8 mouse cellular contexts compared by ENCODE assay signal in genomic region chr19:46148372-46148760, GRCm38 (mm10). TPM values are rescaled to one million over a fixed set of nuclear protein-coding genes. Genes with fewer than 3 reads are reported as not detected.
A peak's percentile ranks its signal among the peaks of the same experiment; 100 is the strongest.
DNase-seq lines count a peak whose midpoint lies in the region; ATAC-seq and TF ChIP-seq lines count a peak whose summit lies in the region.

No protein-coding gene starts in this region.

- no peak for ATAC-seq in megakaryocyte, adult 5-6 weeks (ENCODE audit: poor library complexity, severe bottlenecking)
- ATAC-seq in embryonic facial prominence, embryonic 15.5 days (ENCODE audit: insufficient number of reproducible peaks, low FRiP score, low TSS enrichment, low read depth), result peak; percentile 82
- ATAC-seq in heart, embryonic 13.5 days (ENCODE audit: extremely low read depth, insufficient number of reproducible peaks, low FRiP score, low TSS enrichment), result peak; percentile 60
- ATAC-seq in kidney, postnatal 0 days (replicated peaks; ENCODE audit: low FRiP score, low read depth), result peak; percentile 77
- peak; percentile 64 for ATAC-seq in lung, embryonic 14.5 days (ENCODE audit: insufficient read depth)

- H3K4me3 ChIP-seq in megakaryocyte, embryonic 14.5 days (replicated peaks), result peak overlapping the region; percentile 92
- peak overlapping the region; percentile 53 for H3K4me3 ChIP-seq in embryonic facial prominence, embryonic 15.5 days (replicated peaks)
- peak overlapping the region; percentile 68 for H3K4me3 ChIP-seq in heart, embryonic 13.5 days
- peak overlapping the region; percentile 61 for H3K4me3 ChIP-seq in kidney, postnatal 0 days (replicated peaks; ENCODE audit: low read depth, low read length)
- peak overlapping the region; percentile 58 for H3K4me3 ChIP-seq in lung, embryonic 14.5 days (ENCODE audit: low read depth, low read length)
- H3K4me3 ChIP-seq in thymus, adult 2 months (ENCODE audit: control insufficient read depth, insufficient read depth, low read length), result peak overlapping the region; percentile 16

- no peaks in the 10 kb centered on the region for H3K36me3 ChIP-seq in megakaryocyte, embryonic 14.5 days (replicated peaks; ENCODE audit: low read length)
- no peaks in the 10 kb centered on the region for H3K36me3 ChIP-seq in embryonic facial prominence, embryonic 15.5 days
- no peaks in the 10 kb centered on the region for H3K36me3 ChIP-seq in heart, embryonic 13.5 days
- H3K36me3 ChIP-seq in kidney, postnatal 0 days (ENCODE audit: insufficient read depth, low read length), result no peaks in the 10 kb centered on the region
- no peaks in the 10 kb centered on the region for H3K36me3 ChIP-seq in lung, embryonic 14.5 days (ENCODE audit: insufficient read depth)
- H3K36me3 ChIP-seq in thymus, adult 2 months (ENCODE audit: control insufficient read depth, insufficient read depth, low read length), result no peaks in the 10 kb centered on the region

- no peak for TF ChIP-seq CTCF in kidney, postnatal 0 days (IDR thresholded peaks at IDR 0.05; ENCODE audit: low read depth)
- no peak for TF ChIP-seq CTCF in lung, embryonic 14.5 days (IDR thresholded peaks at IDR 0.05; ENCODE audit: low read depth)
- TF ChIP-seq CTCF in thymus, adult 2 months (IDR thresholded peaks at IDR 0.05; ENCODE audit: borderline replicate concordance, control insufficient read depth, extremely low read depth, insufficient read depth, low read length, poor library complexity), result no peak

- peaks cover 37% of the 10 kb centered on the region for H3K4me1 ChIP-seq in megakaryocyte, embryonic 14.5 days
- peaks cover 25% of the 10 kb centered on the region for H3K4me1 ChIP-seq in embryonic facial prominence, embryonic 15.5 days
- peaks cover 30% of the 10 kb centered on the region for H3K4me1 ChIP-seq in heart, embryonic 13.5 days
- 0 out of 2 replicates have a peak, but pooled peaks cover 3% of the 10 kb centered on the region for H3K4me1 ChIP-seq in kidney, postnatal 0 days (replicated peaks; ENCODE audit: insufficient read depth, low read length)
- H3K4me1 ChIP-seq in lung, embryonic 14.5 days (ENCODE audit: insufficient read depth), result peaks cover 9% of the 10 kb centered on the region; the same call in 1 of the 2 replicates
- peaks cover 16% of the 10 kb centered on the region for H3K4me1 ChIP-seq in thymus, adult 2 months (replicated peaks; ENCODE audit: control insufficient read depth, insufficient read depth, low read length)

- TF ChIP-seq POLR2A in thymus, adult 2 months (IDR thresholded peaks at IDR 0.05; ENCODE audit: control insufficient read depth, extremely low read depth, insufficient read depth, low read length, poor library complexity), result no peak

- H3K27ac ChIP-seq in embryonic facial prominence, embryonic 15.5 days (replicated peaks), result peak overlapping the region; percentile 9; the same call in 1 of the 2 replicates
- H3K27ac ChIP-seq in heart, embryonic 13.5 days (replicated peaks), result no peak overlapping the region
- H3K27ac ChIP-seq in kidney, postnatal 0 days, result no peak overlapping the region
- H3K27ac ChIP-seq in lung, embryonic 14.5 days (ENCODE audit: low read depth), result no peak overlapping the region
- no peak overlapping the region for H3K27ac ChIP-seq in thymus, adult 2 months (ENCODE audit: control insufficient read depth, insufficient read depth, low read length)

- H3K9ac ChIP-seq in embryonic facial prominence, embryonic 15.5 days, result 0 out of 2 replicates have a peak overlapping the region, but pooled peaks have one; percentile 15
- H3K9ac ChIP-seq in heart, embryonic 13.5 days, result peak overlapping the region; percentile 75
- H3K9ac ChIP-seq in kidney, postnatal 0 days (ENCODE audit: low read depth, low read length), result no peak overlapping the region
- H3K9ac ChIP-seq in lung, embryonic 14.5 days, result peak overlapping the region; percentile 21

- WGBS in embryonic facial prominence, embryonic 15.5 days, result under 1% methylated on average over 26 of the region's 27 CpGs
- WGBS in heart, embryonic 13.5 days, result under 1% methylated on average over 27 of the region's 27 CpGs
- 1% methylated on average over 26 of the region's 27 CpGs for WGBS in kidney, postnatal 0 days
- WGBS in lung, embryonic 14.5 days, result 0% methylated on average over 23 of the region's 27 CpGs
- WGBS in thymus, adult 2 months, result 2% methylated on average over 27 of the region's 27 CpGs

- H3K27me3 ChIP-seq in megakaryocyte, embryonic 14.5 days (replicated peaks), result peaks cover 76% of the 10 kb centered on the region
- H3K27me3 ChIP-seq in embryonic facial prominence, embryonic 15.5 days, result peaks cover 70% of the 10 kb centered on the region
- H3K27me3 ChIP-seq in heart, embryonic 13.5 days (replicated peaks), result peaks cover 75% of the 10 kb centered on the region
- peaks cover 43% of the 10 kb centered on the region for H3K27me3 ChIP-seq in kidney, postnatal 0 days (ENCODE audit: insufficient read depth, low read length)
- peaks cover 68% of the 10 kb centered on the region for H3K27me3 ChIP-seq in lung, embryonic 14.5 days (ENCODE audit: insufficient read depth, low read length)
- H3K27me3 ChIP-seq in thymus, adult 2 months (ENCODE audit: control insufficient read depth, insufficient read depth, low read length), result peaks cover 11% of the 10 kb centered on the region; the same call in 1 of the 2 replicates

- peak overlapping the region; percentile 96 for H3K4me2 ChIP-seq in embryonic facial prominence, embryonic 15.5 days (replicated peaks)
- H3K4me2 ChIP-seq in heart, embryonic 13.5 days, result peak overlapping the region; percentile 90
- peak overlapping the region; percentile 99 for H3K4me2 ChIP-seq in kidney, postnatal 0 days (ENCODE audit: low read length)
- H3K4me2 ChIP-seq in lung, embryonic 14.5 days, result peak overlapping the region; percentile 99

- no peaks in the 10 kb centered on the region for H3K9me3 ChIP-seq in megakaryocyte, embryonic 14.5 days
- H3K9me3 ChIP-seq in embryonic facial prominence, embryonic 15.5 days (replicated peaks), result no peaks in the 10 kb centered on the region
- H3K9me3 ChIP-seq in heart, embryonic 13.5 days, result no peaks in the 10 kb centered on the region
- no peaks in the 10 kb centered on the region for H3K9me3 ChIP-seq in kidney, postnatal 0 days (replicated peaks; ENCODE audit: low read length)
- no peaks in the 10 kb centered on the region for H3K9me3 ChIP-seq in lung, embryonic 14.5 days (ENCODE audit: low read depth, low read length)

- DNase-seq in kidney, postnatal 0 days (ENCODE audit: low spot score), result peak; percentile 96
- DNase-seq in lung, embryonic 14.5 days, result peak; percentile 96
- DNase-seq in ovary, adult 18-20 months (ENCODE audit: low spot score), result peak; percentile 80
- DNase-seq in thymus, adult 2 months, result peak; percentile 53

RNA-seq across cellular contexts. Expression of gene Pitx3, which starts 0.2 kb away (rescaled TPM):
- polyA plus RNA-seq in megakaryocyte, embryonic 14.5 days (2012; ENCODE audit: insufficient read depth, low replicate concordance), result not detected in 2 replicates
- total RNA-seq in megakaryocyte, adult 5-6 weeks (2015), result not detected in 2 replicates
- not detected in 2 replicates for total RNA-seq in megakaryocyte, adult 5-6 weeks (2017)
- polyA plus RNA-seq in embryonic facial prominence, embryonic 15.5 days (2015; fragmentation: Nextera tagmentation; extraction: Ambion mirVana), result 10.4 and 12.4 TPM in 2 replicates
- polyA plus RNA-seq in heart, embryonic 13.5 days (2015; fragmentation: Nextera tagmentation; extraction: Ambion mirVana), result 0.66 and 0.74 TPM in 2 replicates
- polyA plus RNA-seq in kidney, postnatal 0 days (2015; fragmentation: Nextera tagmentation; extraction: Ambion mirVana), result not detected in 2 replicates
- 0.41 and 0.82 TPM in 2 replicates for polyA plus RNA-seq in lung, embryonic 14.5 days (2014; fragmentation: Nextera tagmentation; extraction: Ambion mirVana)
- polyA plus RNA-seq in thymus, adult 2 months (2012; rRNA removed), result 0.17 and 0.24 TPM in 2 replicates

RNA-seq across cellular contexts. Expression of gene Gbf1, which starts 3.9 kb away (rescaled TPM):
- polyA plus RNA-seq in megakaryocyte, embryonic 14.5 days (2012; ENCODE audit: insufficient read depth, low replicate concordance), result 457 and 459 TPM in 2 replicates
- 28.2 and 36.0 TPM in 2 replicates for total RNA-seq in megakaryocyte, adult 5-6 weeks (2015)
- total RNA-seq in megakaryocyte, adult 5-6 weeks (2017), result 27.0 and 38.8 TPM in 2 replicates
- 61.2 and 67.1 TPM in 2 replicates for polyA plus RNA-seq in embryonic facial prominence, embryonic 15.5 days (2015; fragmentation: Nextera tagmentation; extraction: Ambion mirVana)
- polyA plus RNA-seq in heart, embryonic 13.5 days (2015; fragmentation: Nextera tagmentation; extraction: Ambion mirVana), result 41.1 and 43.1 TPM in 2 replicates
- polyA plus RNA-seq in kidney, postnatal 0 days (2015; fragmentation: Nextera tagmentation; extraction: Ambion mirVana), result 32.9 and 37.3 TPM in 2 replicates
- polyA plus RNA-seq in lung, embryonic 14.5 days (2014; fragmentation: Nextera tagmentation; extraction: Ambion mirVana), result 63.6 and 66.4 TPM in 2 replicates
- 113 and 120 TPM in 2 replicates for polyA plus RNA-seq in thymus, adult 2 months (2012; rRNA removed)

RNA-seq across cellular contexts. Expression of gene Elovl3, which starts 16.7 kb away (rescaled TPM):
- polyA plus RNA-seq in megakaryocyte, embryonic 14.5 days (2012; ENCODE audit: insufficient read depth, low replicate concordance), result not detected in 2 replicates
- not detected in 2 replicates for total RNA-seq in megakaryocyte, adult 5-6 weeks (2015)
- total RNA-seq in megakaryocyte, adult 5-6 weeks (2017), result not detected in 2 replicates
- 1.6 and 3.7 TPM in 2 replicates for polyA plus RNA-seq in embryonic facial prominence, embryonic 15.5 days (2015; fragmentation: Nextera tagmentation; extraction: Ambion mirVana)
- not detected in 2 replicates for polyA plus RNA-seq in heart, embryonic 13.5 days (2015; fragmentation: Nextera tagmentation; extraction: Ambion mirVana)
- polyA plus RNA-seq in kidney, postnatal 0 days (2015; fragmentation: Nextera tagmentation; extraction: Ambion mirVana), result 0.07 TPM in 1 of 2 replicates, not detected in the other
- polyA plus RNA-seq in lung, embryonic 14.5 days (2014; fragmentation: Nextera tagmentation; extraction: Ambion mirVana), result not detected in 2 replicates
- polyA plus RNA-seq in thymus, adult 2 months (2012; rRNA removed), result 0.31 and 1.7 TPM in 2 replicates

Comparison
In these comparisons a context has a peak if more than half of its experiments do, and no peak if none do; other contexts are left out.
1. H3K4me3 ChIP-seq: peak in every context shown above with its lines; median percentile 92 in megakaryocyte, embryonic 14.5 days; 68 in heart, embryonic 13.5 days; 61 in kidney, postnatal 0 days; 58 in lung, embryonic 14.5 days; 53 in embryonic facial prominence, embryonic 15.5 days; 16 in thymus, adult 2 months.